Mouse (Mus musculus) heart, postnatal 0 days (tissue): Measurements from ENCODE around the gene Syngr1.

ENCODE experiments used
- CTCF ChIP-seq: IDR thresholded peaks from 2 replicates; pipeline ENCODE4 v1.5.1; 2016; ENCODE audit warnings: antibody characterized with exemption, control low read depth, low read depth
- EP300 ChIP-seq: IDR thresholded peaks from 2 replicates; pipeline ENCODE4 v1.6.1; 2016; ENCODE audit warnings: antibody characterized with exemption, low read depth

DNA sequence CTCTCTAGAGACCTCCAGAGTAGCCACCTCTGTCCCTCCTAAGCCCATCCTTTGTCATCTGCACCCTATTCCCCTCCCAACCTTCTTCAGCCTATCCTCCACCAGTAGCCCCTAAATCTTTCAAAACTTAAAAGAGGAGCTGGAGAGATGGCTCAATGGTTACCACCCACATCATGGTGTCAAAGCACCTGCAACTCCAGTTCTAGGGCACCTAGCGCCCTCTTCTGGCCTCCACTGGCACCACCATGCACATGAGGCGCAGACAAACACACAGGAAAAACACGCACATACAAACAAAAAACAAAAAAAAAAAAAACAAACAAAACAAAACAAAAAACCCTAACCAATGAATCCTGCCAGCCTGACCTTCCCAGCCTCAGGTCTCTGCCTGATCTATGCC is 24.6 kb upstream of the Syngr1 start:
- TF ChIP-seq CTCF: peak; percentile 29; the same call in 1 of the 2 replicates
- no peak for TF ChIP-seq EP300
